Mouse (Mus musculus): ENCODE results near the gene App.

DNA sequence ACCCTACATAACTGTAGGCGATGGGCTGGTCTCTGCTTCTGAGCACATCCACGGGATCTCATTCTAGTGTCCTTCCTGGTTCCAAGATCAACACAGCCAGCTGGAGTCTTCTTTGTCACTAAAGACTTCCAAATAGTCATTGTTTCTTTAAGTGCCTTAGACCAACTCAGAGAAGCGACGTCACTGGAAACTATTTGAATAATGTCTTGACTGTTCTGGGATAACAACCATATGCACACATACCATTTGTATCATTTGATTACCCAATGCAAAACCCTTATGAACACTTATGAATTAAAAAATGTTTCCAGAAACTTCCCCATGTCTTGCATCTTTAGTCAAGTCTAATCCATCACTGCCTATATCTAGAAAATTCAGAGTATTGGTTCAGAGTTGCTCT is 37.5 kb downstream of the App start:
- no peak for TF ChIP-seq CTCF (IDR thresholded peaks at IDR 0.05; ENCODE audit: low read depth, low read length)
- TF ChIP-seq POLR2A (IDR thresholded peaks at IDR 0.05; ENCODE audit: borderline replicate concordance, low read depth, low read length) = no peak

Measured in bone marrow macrophage, adult 2 months (primary cell).